Mouse (Mus musculus) ES-E14 (cell line): ENCODE measurements at regions not wholly inside any gene's neighbourhood (a gene's known extent, or its start where the extent isn't known, plus 50 kb on each side); places are given as distances from the start of the nearest gene placed in this dataset.

Experiments
- DNase-seq: peaks from one replicate; pipeline ENCODE4 v3.0.0-alpha.2; 2013; ENCODE audit warnings: low read depth, low spot score
- H3K27ac ChIP-seq: 2 replicates; pipeline ENCODE4 v1.5.1; 2012; ENCODE audit warnings: low read depth, mild to moderate bottlenecking, low read length, moderate library complexity, mixed read lengths; ENCODE audit not compliant: poor library complexity, insufficient read depth, severe bottlenecking
- H3K36me3 ChIP-seq: 2 replicates; pipeline ENCODE4 v1.6.1; 2012; ENCODE audit warnings: mild to moderate bottlenecking, low read length, moderate library complexity, mixed read lengths; ENCODE audit not compliant: control insufficient read depth, poor library complexity, insufficient read depth, severe bottlenecking
- H3K4me1 ChIP-seq, 2 experiments: fragments of 150-350 bp in 1 of 2; sonication (generic) in 1 of 2; 2 replicates each; pipeline ENCODE4 v1.6.1; 2012; ENCODE audit warnings: low read length in 2 of 2, mild to moderate bottlenecking in 1 of 2, mixed read lengths in 1 of 2; ENCODE audit not compliant: control insufficient read depth in 2 of 2, insufficient read depth in 2 of 2, poor library complexity in 1 of 2
- H3K4me3 ChIP-seq, 2 experiments: fragments of 150-350 bp in 1 of 2; sonication (generic) in 1 of 2; 2 replicates each; pipeline ENCODE4 v1.5.1; 2012; ENCODE audit warnings: low read length in 2 of 2, low read depth in 1 of 2, mild to moderate bottlenecking in 1 of 2, mixed read lengths in 1 of 2; ENCODE audit not compliant: insufficient read depth in 1 of 2, poor library complexity in 1 of 2, severe bottlenecking in 1 of 2
- H3K9ac ChIP-seq: 2 replicates; pipeline ENCODE4 v1.6.1; 2012; ENCODE audit warnings: low read depth, mild to moderate bottlenecking, low read length, mixed read lengths; ENCODE audit not compliant: poor library complexity, insufficient read depth, severe bottlenecking
- H3K9me3 ChIP-seq: fragments of 150-350 bp; sonication (generic); 2 replicates; pipeline ENCODE4 v1.6.1; 2012; ENCODE audit warnings: low read depth, mild to moderate bottlenecking, low read length; ENCODE audit not compliant: control insufficient read depth, insufficient read depth
- CHD2 ChIP-seq: IDR thresholded peaks from 2 replicates; pipeline ENCODE4 v1.6.1; 2014; ENCODE audit warnings: mild to moderate bottlenecking, low read depth, low read length, inconsistent platforms
- HCFC1 ChIP-seq: IDR thresholded peaks from 2 replicates; pipeline ENCODE4 v1.6.1; 2012; ENCODE audit warnings: low read length, inconsistent platforms, borderline replicate concordance; ENCODE audit not compliant: insufficient read depth
- MAFK ChIP-seq: IDR thresholded peaks from 2 replicates; pipeline ENCODE4 v1.6.1; 2014; ENCODE audit warnings: mild to moderate bottlenecking, low read depth, low read length, inconsistent platforms; ENCODE audit not compliant: insufficient read depth
- ZC3H11A ChIP-seq: IDR thresholded peaks from 2 replicates; pipeline ENCODE4 v1.6.1; 2012; ENCODE audit warnings: low read depth, mild to moderate bottlenecking, inconsistent platforms, low read length, borderline replicate concordance
- ZNF384 ChIP-seq: IDR thresholded peaks from 2 replicates; pipeline ENCODE4 v1.6.1; 2012; ENCODE audit warnings: low read depth, low read length, inconsistent platforms
- in situ Hi-C, 2 experiments: fragments of 600-800 bp; cut with MboI; formaldehyde crosslinking; loops; one replicate each; pipeline ENCODE4 v1.15.1; 2025; ENCODE audit warnings: low sequenced_read_pairs in 2 of 2, inconsistent platforms in 1 of 2; ENCODE audit not compliant: unreplicated experiment in 2 of 2

DNA sequence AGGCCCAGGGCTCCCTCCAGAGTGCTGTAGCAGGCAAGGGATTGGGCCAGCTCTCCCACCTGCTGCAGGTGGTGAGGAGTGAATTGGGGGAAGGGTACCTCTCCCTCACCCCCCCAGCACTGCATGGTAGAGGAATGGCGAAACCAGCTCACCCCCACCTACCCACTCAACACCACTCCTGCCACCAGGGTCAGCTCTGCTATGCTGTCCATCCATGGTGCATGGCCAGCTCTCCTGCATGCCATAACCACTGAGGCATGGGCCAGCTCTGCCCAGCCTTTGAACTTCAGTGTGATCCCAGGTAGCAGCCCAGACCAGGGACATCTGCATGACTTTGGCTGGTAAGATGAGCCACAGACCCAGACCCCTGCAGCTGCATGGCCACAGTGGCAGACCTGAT, 168.5 kb upstream of the Sesn3 start:
- no peak overlapping the region for H3K27ac ChIP-seq
- no peak for DNase-seq
- in situ Hi-C loops = no loop called here
- TF ChIP-seq MAFK (no peak), HCFC1 (no peak), ZC3H11A (no peak), CHD2 (no peak), ZNF384 (no peak)
- no peak overlapping the region for H3K4me3 ChIP-seq
- no peaks in the 10 kb centered on the region for H3K36me3 ChIP-seq
- H3K4me1 ChIP-seq = peaks cover 0 to 2% of the 10 kb centered on the region in 2 experiments; a peak in 1 of 4 replicates
- no peaks in the 10 kb centered on the region for H3K9me3 ChIP-seq
- no peak overlapping the region for H3K9ac ChIP-seq

DNA sequence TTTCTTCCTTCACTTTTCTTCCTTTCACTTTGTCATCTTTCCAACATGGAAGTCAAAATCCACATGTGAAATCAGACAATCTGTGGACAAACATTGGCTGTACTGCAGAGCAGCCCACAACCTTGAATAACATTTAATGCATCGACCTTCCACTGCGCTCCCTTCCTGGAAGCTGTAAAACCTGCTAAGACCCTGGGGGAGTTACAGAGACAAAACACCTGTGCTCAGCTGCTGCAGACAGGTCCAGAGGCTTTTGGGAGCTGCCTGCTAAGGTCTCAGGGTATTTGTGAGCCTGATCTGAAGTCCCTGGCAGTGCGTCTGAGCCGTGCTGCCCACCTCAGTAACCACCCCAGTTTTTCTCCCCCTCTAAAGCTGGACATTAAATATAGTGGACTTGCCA, 166.1 kb upstream of the Sesn3 start:
- in situ Hi-C loops = no loop called here
- Histone ChIP-seq H3K4me1 (peaks cover 0 to 2% of the 10 kb centered on the region in 2 experiments; a peak in 1 of 4 replicates), H3K9me3 (no peaks in the 10 kb centered on the region), H3K4me3 (no peak overlapping the region), H3K27ac (no peak overlapping the region), H3K9ac (no peak overlapping the region), H3K36me3 (no peaks in the 10 kb centered on the region)
- TF ChIP-seq HCFC1 = no peak
- no peak for TF ChIP-seq ZC3H11A
- TF ChIP-seq MAFK = no peak
- no peak for TF ChIP-seq CHD2
- TF ChIP-seq ZNF384 = no peak
- no peak for DNase-seq

DNA sequence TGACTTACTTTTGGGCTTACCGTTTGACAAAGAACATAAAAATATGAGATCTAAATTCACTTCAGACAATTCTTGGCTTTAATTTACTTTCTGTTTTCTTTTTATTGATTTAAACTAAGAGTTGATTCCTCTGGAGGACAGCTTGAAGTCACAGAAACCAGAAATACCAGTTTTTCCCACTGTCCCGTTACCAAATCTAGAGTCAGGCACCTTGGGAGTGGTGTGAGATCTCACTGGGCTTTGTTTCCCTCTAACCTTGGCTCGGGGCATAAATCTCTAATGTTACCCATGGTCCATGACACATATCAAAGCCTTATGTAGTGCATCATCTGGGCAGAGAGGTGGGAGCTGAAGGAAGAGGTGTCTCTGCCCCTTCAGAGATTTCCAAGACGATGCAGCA, 165.4 kb upstream of the Sesn3 start:
- no peaks in the 10 kb centered on the region for H3K36me3 ChIP-seq
- in situ Hi-C loops = no loop called here
- no peak overlapping the region for H3K9ac ChIP-seq
- H3K9me3 ChIP-seq = no peaks in the 10 kb centered on the region
- TF ChIP-seq ZNF384 (no peak), CHD2 (no peak), ZC3H11A (no peak), HCFC1 (no peak), MAFK (no peak)
- H3K4me3 ChIP-seq = no peak overlapping the region
- H3K4me1 ChIP-seq = peaks cover 0 to 2% of the 10 kb centered on the region in 2 experiments; a peak in 1 of 4 replicates
- no peak for DNase-seq
- H3K27ac ChIP-seq = no peak overlapping the region

DNA sequence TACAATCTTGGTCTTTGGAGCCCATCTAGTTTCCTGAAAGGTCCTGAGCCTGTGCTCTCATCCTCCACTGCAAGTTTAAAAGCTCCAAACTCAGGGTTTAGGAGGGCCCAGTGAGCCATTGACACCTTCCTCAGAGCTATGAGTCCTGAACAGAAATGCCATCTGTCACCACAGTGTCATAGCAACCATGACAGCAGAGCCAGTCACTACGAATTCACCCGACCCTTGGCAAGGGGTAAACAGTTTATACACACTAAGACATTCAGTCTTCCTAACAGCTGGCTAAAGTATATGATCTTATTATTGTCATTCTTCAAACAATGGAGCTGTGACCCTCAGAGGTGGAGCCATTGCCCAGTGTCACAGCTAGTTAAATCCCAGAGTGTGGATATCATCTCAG, 163.2 kb upstream of the Sesn3 start:
- H3K9ac ChIP-seq = no peak overlapping the region
- no peak overlapping the region for H3K4me3 ChIP-seq
- TF ChIP-seq HCFC1 = no peak
- TF ChIP-seq CHD2 = no peak
- TF ChIP-seq ZNF384 = no peak
- TF ChIP-seq MAFK = no peak
- TF ChIP-seq ZC3H11A = no peak
- no peak for DNase-seq
- H3K27ac ChIP-seq = no peak overlapping the region
- no peaks in the 10 kb centered on the region for H3K9me3 ChIP-seq
- H3K4me1 ChIP-seq = peaks cover 0 to 2% of the 10 kb centered on the region in 2 experiments; a peak in 1 of 4 replicates
- no peaks in the 10 kb centered on the region for H3K36me3 ChIP-seq
- in situ Hi-C loops = no loop called here

DNA sequence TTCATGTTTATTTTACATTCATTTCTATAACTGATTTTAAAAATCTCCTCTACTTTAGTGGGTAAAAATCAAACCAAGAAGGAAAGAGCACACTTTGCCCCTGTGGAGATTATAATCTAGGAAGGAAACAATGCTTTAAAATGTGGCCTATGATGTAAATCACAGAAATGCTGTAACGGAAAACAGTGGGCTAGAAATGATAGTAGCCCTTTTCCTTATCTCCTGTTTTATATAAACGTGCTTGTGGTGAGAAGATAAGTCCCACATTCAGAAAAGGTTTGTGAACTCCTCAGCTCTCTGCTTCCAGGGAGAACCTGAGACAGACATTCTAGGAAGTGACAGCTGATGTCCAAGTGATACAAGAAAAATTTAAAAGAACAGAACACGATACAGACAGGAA, 159.3 kb upstream of the Sesn3 start:
- Histone ChIP-seq H3K4me1 (peaks cover 0 to 2% of the 10 kb centered on the region in 2 experiments; a peak in 1 of 4 replicates), H3K9ac (no peak overlapping the region), H3K9me3 (no peaks in the 10 kb centered on the region), H3K4me3 (no peak overlapping the region), H3K27ac (no peak overlapping the region), H3K36me3 (no peaks in the 10 kb centered on the region)
- TF ChIP-seq ZNF384 = no peak
- TF ChIP-seq MAFK = no peak
- in situ Hi-C loops = no loop called here
- DNase-seq = no peak
